Mouse (Mus musculus) kidney, postnatal 25 days (tissue): ENCODE measurements around the gene March10.
A peak's percentile ranks its signal among the peaks of the same experiment; 100 is the strongest.

ENCODE experiments used
- DNase-seq, 2 experiments: peaks; one replicate each; pipeline ENCODE4 v3.0.0; 2021; ENCODE audit warnings: mixed read lengths in 2 of 2

The March10 gene

GRCm38 (mm10) chr11:105390290-105390689 is 66.2 kb downstream of the March10 start:
- DNase-seq: no peak

GRCm38 (mm10) chr11:105388636-105389035 is 67.9 kb downstream of the March10 start:
- no peak for DNase-seq

GRCm38 (mm10) chr11:105385266-105385665 is 71.3 kb downstream of the March10 start:
- DNase-seq: no peak

GRCm38 (mm10) chr11:105375821-105376235 is 80.7 kb downstream of the March10 start:
- DNase-seq: peak in 1 of 2 experiments; percentile 76

- DNase-seq: no peak
Measured at GRCm38 (mm10) chr11:105374526-105375175, 81.9 kb downstream of the March10 start.

DNA sequence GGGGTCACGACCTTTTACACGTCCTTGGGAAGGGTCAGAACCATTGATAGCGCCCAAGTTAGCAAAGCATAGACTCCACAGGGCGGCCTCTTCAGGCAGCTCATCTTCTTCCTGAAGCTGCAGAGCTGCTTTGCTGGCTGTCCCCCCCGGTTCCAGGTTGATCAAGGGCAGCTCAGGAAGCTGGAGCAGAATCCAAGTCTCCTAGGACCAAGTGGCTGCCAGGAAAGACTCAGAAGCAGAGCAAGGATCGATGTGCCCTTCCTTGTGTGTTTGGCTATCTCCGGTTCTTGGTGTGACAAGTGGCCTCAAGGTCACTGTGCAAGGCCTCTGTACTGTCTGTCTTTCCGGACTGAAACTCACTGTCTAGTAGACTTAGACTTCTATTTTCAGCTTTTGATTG is 82.7 kb downstream of the March10 start:
- DNase-seq: peak; percentile 50 to 81

DNA sequence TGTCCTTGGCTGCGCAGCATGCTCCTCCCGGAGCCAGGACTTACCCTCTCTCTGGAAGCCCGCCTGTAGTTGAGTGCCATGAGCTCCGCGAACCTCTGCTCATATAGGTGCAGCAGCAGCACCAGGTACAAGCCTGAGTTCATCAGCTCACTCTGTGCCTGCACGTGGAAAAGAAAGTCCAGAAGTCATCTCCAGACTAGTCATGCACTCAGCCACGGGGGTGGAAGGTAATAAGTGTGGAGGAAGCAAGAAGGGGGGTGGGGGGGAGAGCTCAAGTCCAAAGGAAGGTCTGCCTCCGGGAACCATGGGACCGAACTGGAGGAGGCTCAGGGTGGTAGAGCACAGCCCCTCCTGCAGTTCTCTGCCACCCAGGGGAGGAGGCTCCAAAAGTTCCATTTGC is 84.7 kb downstream of the March10 start:
- DNase-seq: peak; percentile 52 to 82

DNA sequence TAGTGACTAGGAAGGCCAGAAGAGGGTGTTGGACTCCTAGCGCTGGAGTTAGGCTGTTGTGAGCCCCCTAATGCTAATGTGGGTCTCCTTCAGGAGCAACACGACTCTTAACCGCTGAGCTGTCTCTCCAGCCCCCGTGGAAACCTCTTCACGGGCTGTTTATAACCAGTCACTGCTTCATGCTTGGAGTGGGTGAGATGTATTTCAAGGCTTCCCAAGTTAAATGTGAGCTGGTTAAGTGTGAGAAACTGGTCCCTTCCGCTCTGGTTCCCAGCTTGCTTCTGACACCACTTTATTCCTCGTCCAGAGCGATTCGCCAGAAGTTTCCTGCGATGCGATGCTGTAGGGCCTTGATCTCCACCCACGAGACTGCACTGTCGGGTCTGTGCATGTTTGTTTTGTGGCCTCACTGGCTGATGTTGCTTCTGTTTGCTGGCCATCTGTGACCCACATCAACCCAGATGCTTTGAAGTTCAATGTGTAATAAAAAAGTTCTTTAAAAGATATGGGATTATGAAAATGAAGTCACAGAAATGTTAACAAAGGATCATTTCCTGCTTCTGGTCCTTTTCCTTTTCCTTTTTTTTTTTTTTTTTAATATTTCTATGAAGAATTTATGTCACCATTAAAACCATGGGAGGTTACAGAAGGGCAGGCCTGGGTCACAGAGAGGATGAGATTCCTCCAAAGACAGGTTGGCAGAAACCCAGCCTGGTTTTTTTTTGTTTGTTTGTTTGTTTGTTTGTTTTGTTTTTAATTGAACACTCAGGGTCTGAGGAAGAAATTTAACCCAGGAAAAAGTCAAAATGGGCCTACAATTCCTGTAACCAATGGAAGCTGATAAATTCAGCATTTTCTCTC is 86.8 kb downstream of the March10 start:
- peak; percentile 62 to 66 for DNase-seq

- no peak for DNase-seq
Measured at GRCm38 (mm10) chr11:105368833-105369232, 87.7 kb downstream of the March10 start.

DNA sequence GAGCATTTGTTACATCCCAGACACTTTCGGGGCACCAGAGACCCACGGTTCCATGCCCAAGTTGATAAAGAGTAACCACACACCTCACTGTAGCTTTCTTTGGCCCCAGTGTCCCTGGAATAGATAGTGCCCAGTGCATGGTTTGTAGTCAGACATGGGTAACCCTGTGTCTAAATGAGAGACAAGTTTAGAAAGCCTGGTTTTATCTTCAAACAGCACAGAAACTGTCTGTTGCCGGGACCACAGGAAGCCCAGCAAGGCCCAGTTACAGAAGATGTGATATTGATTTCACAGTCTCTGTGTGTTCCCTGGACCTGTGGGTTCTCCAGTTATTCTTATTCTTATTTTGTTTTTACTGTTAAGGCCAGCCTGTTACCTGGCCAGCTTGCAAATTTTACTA is 89.4 kb downstream of the March10 start:
- DNase-seq: no peak

- DNase-seq: no peak
Measured at GRCm38 (mm10) chr11:105366051-105366450, 90.5 kb downstream of the March10 start.

DNA sequence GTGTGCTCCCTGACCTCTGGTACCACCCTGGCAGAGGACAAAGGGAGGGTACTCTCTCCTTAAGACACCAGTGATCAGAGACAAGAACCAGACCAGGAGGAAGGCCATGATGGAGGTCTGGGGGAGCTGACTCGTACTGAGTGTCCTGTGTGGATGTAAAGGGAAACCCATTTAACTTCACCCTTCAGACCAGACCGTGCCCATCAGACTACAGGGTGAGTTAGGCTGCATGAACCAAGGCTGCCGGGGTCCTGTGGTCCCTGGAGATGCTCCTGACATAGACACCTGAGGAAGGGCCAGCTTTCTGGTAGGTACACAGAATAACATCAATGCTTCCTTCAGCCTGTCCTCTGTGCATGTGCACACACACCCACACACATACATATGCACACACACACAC is 90.9 kb downstream of the March10 start:
- no peak for DNase-seq

DNA sequence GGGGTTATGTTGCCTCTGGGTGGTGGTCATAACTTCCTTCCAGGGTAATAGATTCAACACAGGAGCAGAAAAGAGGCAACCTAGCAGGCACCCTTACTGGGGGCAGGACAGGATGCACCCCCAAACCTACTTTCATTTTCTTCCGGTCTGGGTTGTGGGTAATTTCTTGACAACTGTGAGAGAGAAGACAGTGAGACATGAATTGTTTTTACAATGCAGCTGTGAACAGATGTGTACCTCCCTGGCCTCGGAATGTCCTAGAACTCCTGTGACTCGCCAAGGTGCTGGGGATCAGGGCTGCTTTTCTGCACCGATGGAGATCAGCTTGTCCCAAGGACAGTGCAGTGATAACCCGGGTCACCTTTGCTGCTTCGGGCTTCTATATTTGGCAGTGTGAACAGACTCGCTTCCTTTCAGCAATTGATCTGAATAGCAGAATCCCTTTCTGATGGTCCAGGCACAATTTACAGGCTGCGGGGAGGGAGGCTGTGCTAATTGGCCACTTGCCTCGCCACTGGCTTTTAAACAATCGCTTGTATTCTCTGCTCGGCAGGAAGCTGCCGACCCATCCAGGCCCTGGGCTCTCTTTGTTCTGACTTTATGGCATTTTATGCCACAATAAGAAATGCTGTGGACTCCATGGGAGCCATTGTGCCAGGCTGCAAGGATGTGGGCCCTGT is 92.0 kb downstream of the March10 start:
- peak; percentile 57 to 66 for DNase-seq

GRCm38 (mm10) chr11:105363598-105364385 is 92.7 kb downstream of the March10 start:
- peak; percentile 78 to 84 for DNase-seq

GRCm38 (mm10) chr11:105362946-105363597 is 93.5 kb downstream of the March10 start:
- peak; percentile 87 for DNase-seq

GRCm38 (mm10) chr11:105362041-105362765 is 94.3 kb downstream of the March10 start:
- no peak for DNase-seq

DNA sequence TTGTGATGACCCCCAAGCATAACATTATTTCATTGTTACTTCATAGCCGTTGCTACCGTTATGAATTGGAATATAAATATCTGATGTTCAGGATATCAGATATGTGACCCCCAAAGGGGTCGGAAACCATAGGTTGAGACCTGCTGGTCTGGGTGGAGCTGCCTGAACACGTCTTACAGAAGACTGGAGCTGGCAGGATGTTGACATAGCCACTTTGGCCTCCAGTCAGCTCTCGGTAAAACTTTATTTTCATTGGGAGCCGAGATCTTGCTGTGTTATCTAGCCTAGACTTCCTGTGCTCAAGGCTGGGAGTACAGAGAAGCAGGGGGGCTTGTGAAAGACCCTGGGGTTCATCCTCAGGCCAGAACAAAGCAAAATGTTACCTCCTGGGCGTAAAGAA is 100.2 kb downstream of the March10 start:
- DNase-seq: peak in 1 of 2 experiments; percentile 36

- no peak for DNase-seq
Measured at GRCm38 (mm10) chr11:105353891-105354280, 102.6 kb downstream of the March10 start.

GRCm38 (mm10) chr11:105352954-105353890 is 103.3 kb downstream of the March10 start:
- DNase-seq: peak; percentile 95

- peak; percentile 37 to 74 for DNase-seq
Measured at GRCm38 (mm10) chr11:105352152-105352551, 104.4 kb downstream of the March10 start.
